Mouse (Mus musculus): ENCODE data around the gene Mob3c. TPM values are rescaled to one million over a fixed set of nuclear protein-coding genes. Genes with fewer than 3 reads are reported as not detected.

Mob3c gene
- total RNA-seq (2021), result 1 to 10 TPM; 6.1 to 7.0 TPM

GRCm38 (mm10) chr4:115827888-115828571 is at the start of gene Mob3c:
TSS of gene Mob3c (plus strand) at chr4:115828092.
- intact Hi-C loops (cut with DNase I), result loop anchor here (2.0 to 5.0 kb wide), 2 partner anchors 17 to 91 kb away; partner anchors contain the start of gene Efcab14
- peak; percentile 81 to 83 for DNase-seq

- intact Hi-C loops (cut with DNase I), result no loop called here
- DNase-seq, result no peak
Measured at GRCm38 (mm10) chr4:115780269-115780668, 47.6 kb upstream of the Mob3c start.

GRCm38 (mm10) chr4:115780918-115781317 is 47.0 kb upstream of the Mob3c start, which contains the start of gene Tex38:
TSS of gene Tex38 (minus strand) at chr4:115781018.
- no peak for DNase-seq
- intact Hi-C loops (cut with DNase I), result no loop called here

GRCm38 (mm10) chr4:115782026-115782805 is 45.7 kb upstream of the Mob3c start:
- intact Hi-C loops (cut with DNase I), result no loop called here
- peak in 1 of 2 experiments; percentile 14 for DNase-seq

- intact Hi-C loops (cut with DNase I), result no loop called here
- DNase-seq, result peak; percentile 82 to 86
Measured at GRCm38 (mm10) chr4:115784769-115785510, 43.0 kb upstream of the Mob3c start, which contains the start of gene Atpaf1. TSS of gene Atpaf1 (plus strand) at chr4:115784812.

GRCm38 (mm10) chr4:115785511-115786034 is 42.3 kb upstream of the Mob3c start:
- no peak for DNase-seq
- intact Hi-C loops (cut with DNase I), result no loop called here

- DNase-seq, result no peak
- intact Hi-C loops (cut with DNase I), result no loop called here
Measured at GRCm38 (mm10) chr4:115790864-115791263, 37.0 kb upstream of the Mob3c start.

GRCm38 (mm10) chr4:115795360-115795759 is 32.5 kb upstream of the Mob3c start:
- intact Hi-C loops (cut with DNase I), result no loop called here
- no peak for DNase-seq

- DNase-seq, result no peak
- intact Hi-C loops (cut with DNase I), result no loop called here
Measured at GRCm38 (mm10) chr4:115799981-115800380, 27.9 kb upstream of the Mob3c start.

GRCm38 (mm10) chr4:115812326-115812725 is 15.6 kb upstream of the Mob3c start:
- intact Hi-C loops (cut with DNase I), result no loop called here
- DNase-seq, result no peak

GRCm38 (mm10) chr4:115815606-115816005 is 12.3 kb upstream of the Mob3c start:
- intact Hi-C loops (cut with DNase I), result no loop called here
- no peak for DNase-seq

GRCm38 (mm10) chr4:115820199-115820598 is 7.7 kb upstream of the Mob3c start:
- intact Hi-C loops (cut with DNase I), result no loop called here
- no peak for DNase-seq

GRCm38 (mm10) chr4:115820944-115821343 is 6.9 kb upstream of the Mob3c start:
- intact Hi-C loops (cut with DNase I), result no loop called here
- DNase-seq, result no peak

GRCm38 (mm10) chr4:115821431-115821830 is 6.5 kb upstream of the Mob3c start:
- no peak for DNase-seq
- intact Hi-C loops (cut with DNase I), result no loop called here

- DNase-seq, result peak; percentile 33 to 54
- intact Hi-C loops (cut with DNase I), result no loop called here
Measured at GRCm38 (mm10) chr4:115821928-115822327, 6.0 kb upstream of the Mob3c start.

- DNase-seq, result no peak
- intact Hi-C loops (cut with DNase I), result no loop called here
Measured at GRCm38 (mm10) chr4:115824178-115824577, 3.7 kb upstream of the Mob3c start.

- no peak for DNase-seq
Measured at GRCm38 (mm10) chr4:115825271-115825670, 2.6 kb upstream of the Mob3c start.

GRCm38 (mm10) chr4:115827066-115827465 is 826 bp upstream of the Mob3c start:
- intact Hi-C loops (cut with DNase I), result loop anchor here (5.0 kb wide), 1 partner anchor 90 kb away; the partner anchor contains the start of gene Efcab14
- no peak for DNase-seq

More at GRCm38 (mm10) chr4:115825271-115825670, 2.6 kb upstream of the Mob3c start:
- intact Hi-C loops (cut with DNase I), result loop anchor here (5.0 kb wide), 1 partner anchor 88 kb away; the partner anchor contains the start of gene Efcab14

- intact Hi-C loops (cut with DNase I), result loop anchor here (5.0 kb wide), 1 partner anchor 90 kb away; the partner anchor contains the start of gene Efcab14
- no peak for DNase-seq
Measured at GRCm38 (mm10) chr4:115827535-115827887, 381 bp upstream of the Mob3c start.

- no peak for DNase-seq
- intact Hi-C loops (cut with DNase I), result loop anchor here (2.0 to 5.0 kb wide), 2 partner anchors 16 to 91 kb away; partner anchors contain the start of gene Efcab14
Measured at GRCm38 (mm10) chr4:115828572-115828902, 645 bp downstream of the Mob3c start.

GRCm38 (mm10) chr4:115830491-115830890 is 2.6 kb downstream of the Mob3c start:
- intact Hi-C loops (cut with DNase I), result no loop called here
- DNase-seq, result peak in 1 of 2 experiments; percentile 15
